Mouse (Mus musculus): ENCODE measurements at regions not wholly inside any gene's neighbourhood (a gene's known extent, or its start where the extent isn't known, plus 50 kb on each side); places are given as distances from the start of the nearest gene placed in this dataset.

DNA sequence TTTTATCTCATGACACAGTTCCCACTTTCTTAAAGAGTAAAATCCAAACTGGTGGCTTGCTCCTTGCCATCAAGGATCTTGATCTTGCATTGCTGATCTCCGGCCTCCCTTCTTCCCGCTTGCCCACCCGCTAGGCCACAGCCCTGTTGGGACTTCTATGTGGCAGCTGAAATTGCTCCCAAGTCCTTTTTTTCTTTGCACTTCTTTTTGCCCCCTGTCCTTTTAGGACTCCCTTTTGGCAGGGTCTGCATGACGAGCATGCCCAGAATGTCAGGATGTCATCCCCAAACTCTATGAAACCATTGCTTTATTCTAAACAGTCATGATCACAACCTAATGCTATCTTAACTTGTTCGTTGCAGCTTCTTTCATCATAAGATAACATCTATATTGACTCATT is 588.6 kb downstream of the Tox3 start:
- Histone ChIP-seq H3K4me3 (ENCODE audit: low read depth, low read length) (no peak overlapping the region), H3K27ac (ENCODE audit: insufficient read depth, low read depth, low read length) (no peak overlapping the region), H3K36me3 (ENCODE audit: control insufficient read depth, insufficient read depth, low read length) (no peaks in the 10 kb centered on the region), H3K27me3 (ENCODE audit: control insufficient read depth, insufficient read depth, low read length) (no peaks in the 10 kb centered on the region), H3K4me1 (ENCODE audit: control insufficient read depth, insufficient read depth, insufficient read length, low read length) (no peaks in the 10 kb centered on the region)
- 81% methylated on average over 5 of the region's 5 CpGs for WGBS
- TF ChIP-seq POLR2A (IDR thresholded peaks at IDR 0.05; ENCODE audit: low read depth, low read length), result no peak
- TF ChIP-seq CTCF (IDR thresholded peaks at IDR 0.05; ENCODE audit: extremely low read depth, insufficient read length, insufficient replicate concordance, low read depth, low read length), result no peak

DNA sequence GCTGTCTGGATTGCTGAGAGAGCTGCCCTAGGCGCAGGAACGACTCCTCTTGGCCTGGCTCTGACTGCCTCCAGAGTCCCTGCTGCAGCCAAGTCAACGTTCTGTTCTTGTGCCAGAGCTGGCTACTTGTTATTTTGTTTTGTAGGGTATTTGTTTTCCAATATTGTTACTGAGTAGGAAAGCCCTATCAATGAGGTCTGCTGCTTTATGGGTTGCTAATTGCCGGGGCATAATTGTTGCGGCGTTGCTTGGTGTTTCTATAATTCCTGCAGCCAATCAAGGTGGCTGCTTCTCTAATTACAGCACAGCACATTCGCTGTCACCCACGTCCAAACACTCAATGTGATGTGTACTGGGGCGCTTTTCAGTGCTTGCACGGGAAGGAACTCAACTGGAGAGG is 589.4 kb downstream of the Tox3 start:
- H3K4me3 ChIP-seq (ENCODE audit: low read depth, low read length), result no peak overlapping the region
- no peak overlapping the region for H3K27ac ChIP-seq (ENCODE audit: insufficient read depth, low read depth, low read length)
- TF ChIP-seq CTCF (IDR thresholded peaks at IDR 0.05; ENCODE audit: extremely low read depth, insufficient read length, insufficient replicate concordance, low read depth, low read length) (no peak), POLR2A (IDR thresholded peaks at IDR 0.05; ENCODE audit: low read depth, low read length) (no peak)
- H3K27me3 ChIP-seq (ENCODE audit: control insufficient read depth, insufficient read depth, low read length), result no peaks in the 10 kb centered on the region
- 81% methylated on average over 10 of the region's 10 CpGs for WGBS
- no peaks in the 10 kb centered on the region for H3K36me3 ChIP-seq (ENCODE audit: control insufficient read depth, insufficient read depth, low read length)
- no peaks in the 10 kb centered on the region for H3K4me1 ChIP-seq (ENCODE audit: control insufficient read depth, insufficient read depth, insufficient read length, low read length)

DNA sequence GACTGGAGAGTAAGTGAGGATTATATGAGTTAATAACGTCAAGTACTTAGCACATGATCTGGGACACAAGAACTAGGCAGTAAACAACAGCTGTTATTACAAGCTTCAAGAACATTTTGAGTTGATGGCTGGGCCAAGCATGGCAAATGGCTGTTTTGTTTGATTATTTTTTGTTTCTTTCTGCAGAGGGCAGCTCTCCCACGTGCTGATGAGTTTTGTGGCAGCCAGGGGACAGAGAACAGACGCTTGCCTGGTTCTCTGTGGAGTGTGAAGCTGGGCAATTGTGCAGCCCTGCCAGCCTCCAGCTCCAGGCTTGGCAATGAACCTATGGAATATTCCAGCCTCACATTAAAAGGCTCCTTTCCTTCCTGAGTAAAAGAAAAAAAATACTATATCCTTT is 592.2 kb downstream of the Tox3 start:
- TF ChIP-seq CTCF (IDR thresholded peaks at IDR 0.05; ENCODE audit: extremely low read depth, insufficient read length, insufficient replicate concordance, low read depth, low read length) (no peak), POLR2A (IDR thresholded peaks at IDR 0.05; ENCODE audit: low read depth, low read length) (no peak)
- 41% methylated on average over 3 of the region's 3 CpGs for WGBS
- Histone ChIP-seq H3K36me3 (ENCODE audit: control insufficient read depth, insufficient read depth, low read length) (no peaks in the 10 kb centered on the region), H3K27me3 (ENCODE audit: control insufficient read depth, insufficient read depth, low read length) (no peaks in the 10 kb centered on the region), H3K4me1 (ENCODE audit: control insufficient read depth, insufficient read depth, insufficient read length, low read length) (no peaks in the 10 kb centered on the region), H3K4me3 (ENCODE audit: low read depth, low read length) (no peak overlapping the region), H3K27ac (ENCODE audit: insufficient read depth, low read depth, low read length) (no peak overlapping the region)

DNA sequence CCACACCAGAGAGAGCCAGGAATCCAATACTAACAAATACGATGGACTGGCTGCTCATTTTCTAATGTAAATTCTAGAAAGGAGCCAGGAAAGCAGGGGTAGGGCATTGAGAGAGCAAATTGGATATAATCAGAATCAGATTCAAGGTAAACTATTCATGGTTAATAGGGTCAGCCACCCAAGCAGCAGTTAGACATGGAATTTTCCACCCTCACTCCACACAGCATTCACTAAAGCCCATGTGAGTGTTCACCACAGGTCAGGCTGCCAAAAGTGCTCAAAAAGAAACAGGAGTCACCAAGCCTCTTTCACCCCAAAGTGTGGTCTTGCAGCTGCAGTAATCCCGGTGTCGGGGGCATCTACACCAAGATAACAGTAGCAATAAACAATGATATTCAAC is 596.9 kb downstream of the Tox3 start:
- 74% methylated on average over 3 of the region's 3 CpGs for WGBS
- H3K27me3 ChIP-seq (ENCODE audit: control insufficient read depth, insufficient read depth, low read length), result no peaks in the 10 kb centered on the region
- H3K4me1 ChIP-seq (ENCODE audit: control insufficient read depth, insufficient read depth, insufficient read length, low read length), result no peaks in the 10 kb centered on the region
- no peak for TF ChIP-seq POLR2A (IDR thresholded peaks at IDR 0.05; ENCODE audit: low read depth, low read length)
- TF ChIP-seq CTCF (IDR thresholded peaks at IDR 0.05; ENCODE audit: extremely low read depth, insufficient read length, insufficient replicate concordance, low read depth, low read length), result no peak
- no peak overlapping the region for H3K4me3 ChIP-seq (ENCODE audit: low read depth, low read length)
- H3K36me3 ChIP-seq (ENCODE audit: control insufficient read depth, insufficient read depth, low read length), result no peaks in the 10 kb centered on the region
- H3K27ac ChIP-seq (ENCODE audit: insufficient read depth, low read depth, low read length), result no peak overlapping the region

DNA sequence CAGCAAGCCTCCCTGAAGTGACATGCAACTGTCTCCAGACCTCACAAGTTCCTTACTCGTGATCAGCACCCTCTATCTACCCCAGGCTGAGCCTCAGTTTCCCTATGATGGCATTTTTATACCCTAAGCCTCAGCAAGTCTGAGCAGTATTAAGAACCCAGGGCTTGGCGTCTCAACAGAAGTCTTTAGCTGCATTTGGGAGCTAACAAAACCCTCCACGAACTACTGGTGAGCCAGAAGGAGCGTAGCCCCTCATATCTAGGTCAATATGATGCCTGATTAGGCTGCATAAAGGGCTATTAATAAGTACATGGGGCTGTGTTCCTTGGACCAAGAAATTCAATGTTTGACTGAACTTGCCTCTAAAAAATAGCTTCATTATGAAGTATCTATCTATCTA is 600.4 kb downstream of the Tox3 start:
- TF ChIP-seq CTCF (IDR thresholded peaks at IDR 0.05; ENCODE audit: extremely low read depth, insufficient read length, insufficient replicate concordance, low read depth, low read length), result no peak
- no peak for TF ChIP-seq POLR2A (IDR thresholded peaks at IDR 0.05; ENCODE audit: low read depth, low read length)
- 62% methylated on average over 4 of the region's 4 CpGs for WGBS
- no peaks in the 10 kb centered on the region for H3K27me3 ChIP-seq (ENCODE audit: control insufficient read depth, insufficient read depth, low read length)
- no peaks in the 10 kb centered on the region for H3K36me3 ChIP-seq (ENCODE audit: control insufficient read depth, insufficient read depth, low read length)
- no peak overlapping the region for H3K4me3 ChIP-seq (ENCODE audit: low read depth, low read length)
- no peaks in the 10 kb centered on the region for H3K4me1 ChIP-seq (ENCODE audit: control insufficient read depth, insufficient read depth, insufficient read length, low read length)
- no peak overlapping the region for H3K27ac ChIP-seq (ENCODE audit: insufficient read depth, low read depth, low read length)

DNA sequence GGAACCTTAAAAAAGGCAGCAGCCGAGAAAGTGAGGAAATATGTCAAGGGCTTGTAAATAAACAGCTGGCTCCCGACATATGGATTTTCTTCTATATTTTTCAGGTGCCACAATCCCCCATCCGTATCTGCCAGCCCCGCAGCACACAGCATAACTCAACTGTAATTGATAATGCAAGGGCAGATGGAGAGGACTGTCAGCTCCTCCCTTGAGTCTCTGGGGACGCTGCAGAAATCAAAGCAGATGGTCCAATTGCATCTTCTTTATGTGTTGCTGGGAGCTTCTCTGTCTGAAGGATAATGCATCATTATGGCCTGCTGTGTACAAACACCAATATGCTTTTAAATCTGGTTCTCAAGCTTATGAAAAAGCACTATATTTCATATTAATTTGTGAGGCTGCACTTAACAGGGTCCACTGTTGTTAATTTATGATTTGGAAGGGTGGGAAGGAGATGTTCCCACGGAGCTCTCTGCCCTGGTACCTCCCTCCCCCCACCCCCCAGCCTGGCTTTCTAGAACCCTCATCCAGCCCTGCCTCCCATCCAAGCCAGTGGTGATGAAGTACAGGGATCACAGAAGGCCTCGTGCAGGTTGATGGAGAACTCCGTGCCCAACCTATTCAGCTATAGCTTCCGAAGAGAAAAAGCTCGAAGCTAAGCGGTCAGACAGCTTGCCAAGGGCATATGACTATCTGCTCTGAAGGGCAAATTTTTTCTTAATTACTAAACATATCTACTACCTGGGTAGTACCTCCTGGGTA is 603.7 kb downstream of the Tox3 start:
- no peaks in the 10 kb centered on the region for H3K27me3 ChIP-seq (ENCODE audit: control insufficient read depth, insufficient read depth, low read length)
- WGBS, result 79% methylated on average over 11 of the region's 11 CpGs
- no peak overlapping the region for H3K4me3 ChIP-seq (ENCODE audit: low read depth, low read length)
- H3K36me3 ChIP-seq (ENCODE audit: control insufficient read depth, insufficient read depth, low read length), result no peaks in the 10 kb centered on the region
- H3K27ac ChIP-seq (ENCODE audit: insufficient read depth, low read depth, low read length), result no peak overlapping the region
- TF ChIP-seq CTCF (IDR thresholded peaks at IDR 0.05; ENCODE audit: extremely low read depth, insufficient read length, insufficient replicate concordance, low read depth, low read length) (no peak), POLR2A (IDR thresholded peaks at IDR 0.05; ENCODE audit: low read depth, low read length) (no peak)
- no peaks in the 10 kb centered on the region for H3K4me1 ChIP-seq (ENCODE audit: control insufficient read depth, insufficient read depth, insufficient read length, low read length)

DNA sequence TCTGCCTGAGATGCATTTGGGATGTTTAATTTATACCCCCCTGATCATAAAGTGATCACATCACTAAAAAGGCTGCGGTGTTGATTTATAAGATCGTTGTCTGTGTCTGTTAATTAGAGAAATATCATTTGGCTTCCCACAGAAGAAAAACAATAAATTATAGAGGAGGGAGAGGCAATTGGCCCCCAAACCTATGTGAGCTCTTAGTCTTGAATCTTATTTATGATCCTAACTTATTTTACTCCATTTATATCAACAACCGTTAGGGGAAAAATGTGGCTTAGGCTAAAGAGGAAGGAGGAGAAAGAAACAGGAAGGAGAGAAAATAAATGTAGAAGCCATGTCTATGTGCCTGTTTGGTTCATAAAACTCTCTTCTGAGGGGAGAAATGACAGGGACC is 609.5 kb downstream of the Tox3 start:
- TF ChIP-seq POLR2A (IDR thresholded peaks at IDR 0.05; ENCODE audit: low read depth, low read length) (no peak), CTCF (IDR thresholded peaks at IDR 0.05; ENCODE audit: extremely low read depth, insufficient read length, insufficient replicate concordance, low read depth, low read length) (no peak)
- Histone ChIP-seq H3K36me3 (ENCODE audit: control insufficient read depth, insufficient read depth, low read length) (no peaks in the 10 kb centered on the region), H3K4me1 (ENCODE audit: control insufficient read depth, insufficient read depth, insufficient read length, low read length) (no peaks in the 10 kb centered on the region), H3K4me3 (ENCODE audit: low read depth, low read length) (no peak overlapping the region), H3K27ac (ENCODE audit: insufficient read depth, low read depth, low read length) (no peak overlapping the region), H3K27me3 (ENCODE audit: control insufficient read depth, insufficient read depth, low read length) (no peaks in the 10 kb centered on the region)
- WGBS, result 89% methylated on average over 3 of the region's 3 CpGs

Measured in small intestine, adult 2 months (tissue).